Mouse (Mus musculus) left cerebral cortex, postnatal 36 days (tissue): ENCODE results near the gene Dpt. TPM values are rescaled to one million over a fixed set of nuclear protein-coding genes. Genes with fewer than 3 reads are reported as not detected.
A peak's percentile ranks its signal among the peaks of the same experiment; 100 is the strongest.
"Not testable (repeated sequence)": the region's sequence is repeated elsewhere in the genome, so short reads cannot be mapped to it uniquely, and the experiment has no call there.

ENCODE experiments used
- DNase-seq, 2 experiments: peaks; one replicate each; pipeline ENCODE4 v3.0.0; 2021 to 2022; ENCODE audit warnings: low spot score in 2 of 2, mixed read lengths in 1 of 2
- intact Hi-C: fragments of 180-260 bp; cut with DNase I; formaldehyde crosslinking; loops from one replicate; pipeline ENCODE4 v1.15.1; 2025
- total RNA-seq, 2 experiments: library from RNA; stranded (reverse); gene quantifications; 2 replicates each; pipeline ENCODE4 v1.2.3; 2021

Gene Dpt
- total RNA-seq, 2 experiments from 2014 or later, result 0.30 to 0.45 TPM

DNA sequence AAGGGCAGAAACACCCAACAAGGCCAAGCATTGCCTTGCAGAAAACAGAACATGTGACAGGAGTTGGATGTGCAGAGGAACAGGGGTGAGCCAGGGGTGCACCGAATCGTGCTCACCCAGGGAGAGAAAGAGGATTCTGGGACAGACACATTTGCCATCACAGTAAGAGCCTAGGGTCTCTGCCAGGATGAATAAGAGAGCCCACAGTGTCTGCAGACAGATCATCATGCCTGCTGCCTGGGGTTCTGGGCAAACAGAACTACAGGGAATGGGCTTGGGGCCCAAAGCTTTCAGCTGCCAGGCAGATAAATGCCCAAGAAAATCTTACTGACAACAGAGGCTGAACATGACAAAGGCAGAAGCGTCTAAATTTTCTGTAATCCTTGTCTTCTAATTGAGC, 14.9 kb downstream of the Dpt start:
- no peak for DNase-seq
- intact Hi-C loops, result no loop called here

DNA sequence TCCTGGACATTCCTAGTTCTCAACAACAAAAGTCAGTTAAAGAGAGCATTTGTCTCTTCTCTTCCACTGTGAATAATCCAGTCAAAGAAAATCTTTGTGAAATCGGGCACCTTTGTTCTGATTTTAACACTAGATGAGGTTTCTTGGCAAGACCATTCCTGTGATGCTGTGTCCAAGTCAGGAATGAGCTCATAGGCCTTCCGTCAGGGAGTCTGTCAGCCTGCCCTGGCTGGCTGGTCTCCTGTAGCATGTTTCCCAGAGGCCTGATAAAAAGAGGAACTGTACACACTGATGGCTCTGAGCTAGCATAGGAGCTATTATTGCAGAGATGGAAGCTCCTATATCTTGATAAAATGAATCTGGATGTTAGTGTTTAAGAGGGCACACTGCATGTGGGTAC, 17.8 kb downstream of the Dpt start:
- no peak for DNase-seq
- intact Hi-C loops, result no loop called here

DNA sequence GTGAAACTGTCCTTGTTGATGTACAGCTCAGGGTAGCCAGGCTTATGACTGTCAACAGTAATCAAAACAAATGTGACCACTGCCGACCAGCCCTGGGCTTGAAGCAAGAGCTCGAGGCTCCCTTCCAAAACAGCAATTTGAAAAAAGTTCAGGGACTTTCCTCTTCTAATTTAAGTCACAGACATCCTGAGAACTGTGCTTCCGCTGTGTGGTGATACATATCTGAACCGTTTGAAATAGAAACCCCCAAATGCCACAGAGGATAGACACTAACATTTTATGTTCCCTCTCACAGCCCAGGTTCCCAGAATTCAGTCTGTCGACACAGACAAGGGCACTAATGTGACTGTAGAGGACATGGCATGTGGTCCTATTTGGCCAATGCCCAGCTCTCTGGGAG, 18.9 kb downstream of the Dpt start:
- no peak for DNase-seq
- intact Hi-C loops, result no loop called here

DNA sequence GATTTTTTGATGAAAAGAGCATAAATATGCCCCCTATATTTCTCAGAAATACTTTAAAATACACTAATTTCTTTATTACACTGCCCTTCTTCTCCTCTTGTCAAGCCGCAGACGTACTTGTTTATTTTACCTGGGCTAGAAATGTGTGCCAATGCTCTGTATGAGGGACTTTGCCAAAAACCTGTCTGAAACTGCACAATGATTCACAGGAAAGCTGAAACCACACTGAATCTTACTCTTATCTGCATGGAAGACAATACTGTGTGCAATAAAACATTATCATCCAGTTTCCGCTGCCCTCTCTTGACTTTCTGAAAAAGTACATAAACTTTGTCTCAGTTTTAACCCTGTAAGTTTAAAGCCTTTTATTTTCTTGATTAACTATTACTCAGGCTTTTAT, 20.9 kb downstream of the Dpt start:
- DNase-seq, result no peak
- intact Hi-C loops, result no loop called here

DNA sequence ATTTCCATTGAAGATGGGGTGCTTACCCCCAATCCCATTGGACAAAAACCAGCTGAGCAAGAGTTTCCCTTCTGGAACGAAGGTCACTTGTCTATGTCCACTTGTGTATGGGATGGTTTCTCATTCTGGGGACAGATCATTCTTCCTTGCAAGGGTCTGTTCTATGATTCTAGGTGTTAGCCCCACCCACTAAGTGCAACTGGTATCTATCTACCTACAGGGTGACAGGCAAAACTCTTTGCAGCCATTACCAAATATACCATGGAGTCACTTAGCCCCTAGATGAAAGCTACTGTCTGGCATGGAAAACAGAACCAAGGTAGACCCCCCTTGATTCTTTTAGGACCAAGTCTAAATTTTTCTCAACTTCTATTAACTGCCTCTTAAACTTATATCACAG, 24.9 kb downstream of the Dpt start:
- intact Hi-C loops, result no loop called here
- no peak for DNase-seq

DNA sequence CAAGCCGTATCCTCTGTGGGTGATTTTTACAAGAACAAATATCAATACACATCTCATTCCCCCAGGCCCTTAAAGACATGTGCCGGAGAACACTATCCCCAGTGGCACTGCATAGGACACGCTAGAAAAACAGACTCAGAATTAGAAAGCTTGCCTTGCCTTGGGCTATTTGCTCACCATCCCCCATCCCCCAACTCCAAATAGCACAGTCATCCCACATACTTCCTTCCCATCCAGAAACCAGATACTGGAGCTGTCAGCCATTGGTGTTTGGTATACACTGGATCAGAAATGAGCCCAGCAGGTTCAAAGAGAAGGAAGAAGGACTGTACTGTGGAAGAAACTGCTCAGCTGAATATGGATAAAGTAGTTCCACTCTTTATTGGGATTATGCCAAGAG, 25.4 kb downstream of the Dpt start:
- DNase-seq, result no peak
- intact Hi-C loops, result no loop called here

DNA sequence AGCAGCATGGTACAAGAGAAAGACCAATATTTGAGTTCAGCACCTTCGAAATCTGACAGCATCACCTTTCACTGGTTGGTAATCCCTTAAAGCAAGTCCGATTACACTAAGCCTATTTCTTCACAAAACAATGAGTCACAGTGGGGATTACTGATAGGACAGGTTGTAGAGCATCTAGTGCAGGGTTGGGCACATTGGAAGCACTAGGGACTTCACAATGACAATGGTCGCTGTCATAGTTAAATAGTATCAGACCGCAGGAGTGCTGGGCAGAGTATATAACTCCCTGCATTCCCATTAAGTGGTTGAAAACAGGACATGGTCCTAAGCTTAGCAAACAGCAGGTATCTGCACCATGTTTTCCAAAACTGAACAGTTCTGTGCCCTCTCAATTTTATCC, 25.8 kb downstream of the Dpt start:
- intact Hi-C loops, result no loop called here
- no peak for DNase-seq

DNA sequence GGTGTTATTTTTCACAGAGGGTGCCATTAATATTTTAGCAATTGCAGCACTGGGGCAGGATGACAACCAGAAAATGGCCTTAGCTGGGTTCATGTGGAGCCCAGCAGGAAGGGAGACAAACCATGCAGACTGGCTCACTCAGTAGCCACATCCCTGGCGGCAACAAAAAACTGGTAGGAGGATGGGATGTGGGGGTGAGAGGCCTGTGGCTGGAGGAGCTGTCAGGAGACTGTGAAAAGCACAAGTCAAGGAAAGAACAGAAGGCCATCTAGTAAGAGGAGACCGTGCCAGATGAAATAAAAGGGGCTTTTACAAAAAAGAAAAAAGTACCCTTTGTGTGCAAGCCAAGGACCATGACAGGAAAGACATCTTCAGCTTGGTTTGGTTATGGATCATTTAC, 28.5 kb downstream of the Dpt start:
- intact Hi-C loops, result no loop called here
- DNase-seq, result no peak

DNA sequence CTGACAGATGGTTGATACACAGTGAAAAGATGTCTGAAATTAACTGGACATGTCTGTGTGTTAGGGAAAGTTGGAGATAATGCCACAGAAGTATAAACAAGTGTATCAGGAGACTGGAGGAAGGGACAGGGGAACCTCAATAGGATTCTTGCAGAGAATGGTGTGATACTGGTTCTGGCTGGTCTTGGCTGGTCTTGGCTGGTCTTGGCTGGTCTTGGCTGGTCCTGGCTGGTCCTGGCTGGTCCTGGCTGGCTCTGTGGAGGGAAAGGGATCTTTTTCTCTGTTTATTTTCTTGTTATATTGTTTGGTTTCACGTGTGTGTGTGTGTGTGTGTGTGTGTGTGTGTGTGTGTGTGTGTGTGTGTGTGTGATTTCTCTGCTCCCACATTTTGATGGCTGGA, 33.4 kb downstream of the Dpt start:
- intact Hi-C loops, result no loop called here
- DNase-seq, result no peak

DNA sequence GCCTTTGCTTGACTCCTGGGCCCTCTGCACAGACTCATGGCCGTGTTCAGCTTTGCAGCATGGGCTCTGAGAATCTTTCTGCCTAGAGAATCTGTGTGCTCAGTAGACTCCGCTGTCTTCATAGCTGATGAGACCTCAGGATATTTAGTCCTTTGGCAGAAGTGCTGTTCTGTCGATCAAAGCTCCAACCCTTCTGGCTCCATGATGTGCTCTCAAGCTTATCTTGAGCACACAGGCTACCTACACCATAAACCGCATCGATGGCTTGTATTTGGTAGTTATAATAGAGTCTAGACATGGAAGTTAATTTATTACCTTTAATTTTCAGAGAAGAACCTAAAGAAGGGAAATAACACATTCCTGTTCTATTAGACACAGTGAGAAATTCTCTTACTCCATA, 36.0 kb downstream of the Dpt start:
- intact Hi-C loops, result no loop called here

DNA sequence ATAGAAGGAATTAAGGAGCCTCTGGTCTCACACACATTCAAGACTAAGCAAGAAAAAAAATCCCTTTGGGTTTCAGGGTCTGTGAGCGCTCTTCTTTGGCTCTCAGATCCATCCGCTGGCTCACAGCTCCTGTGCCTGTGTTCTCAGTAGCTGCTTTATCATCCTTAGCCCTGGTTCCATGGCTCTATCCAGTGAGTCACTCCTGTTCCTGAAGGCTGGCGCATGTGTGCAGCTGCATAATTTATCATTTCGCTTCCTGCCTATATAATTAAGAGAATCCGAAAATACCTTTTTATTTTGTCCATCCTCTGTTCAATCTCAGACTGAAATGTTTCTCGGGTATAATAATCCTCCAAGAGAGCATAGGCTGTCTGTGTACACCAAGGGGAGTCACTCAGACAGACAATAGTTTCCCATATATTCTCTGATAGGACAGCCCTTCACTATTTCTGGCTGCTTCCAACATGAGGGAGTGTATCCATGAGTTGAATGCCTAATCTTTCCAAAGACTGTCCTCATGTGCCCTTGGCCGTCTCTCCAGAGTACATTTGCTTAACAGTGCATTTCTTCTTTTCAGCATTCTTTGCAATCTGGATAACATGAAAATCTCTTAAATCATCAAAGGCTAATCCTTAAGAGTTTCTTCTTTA, 52.3 kb downstream of the Dpt start:
- DNase-seq, result peak; percentile 15 to 30
- intact Hi-C loops, result no loop called here

More for the DNA sequence above, 36.0 kb downstream of the Dpt start:
- DNase-seq, result no peak

DNA sequence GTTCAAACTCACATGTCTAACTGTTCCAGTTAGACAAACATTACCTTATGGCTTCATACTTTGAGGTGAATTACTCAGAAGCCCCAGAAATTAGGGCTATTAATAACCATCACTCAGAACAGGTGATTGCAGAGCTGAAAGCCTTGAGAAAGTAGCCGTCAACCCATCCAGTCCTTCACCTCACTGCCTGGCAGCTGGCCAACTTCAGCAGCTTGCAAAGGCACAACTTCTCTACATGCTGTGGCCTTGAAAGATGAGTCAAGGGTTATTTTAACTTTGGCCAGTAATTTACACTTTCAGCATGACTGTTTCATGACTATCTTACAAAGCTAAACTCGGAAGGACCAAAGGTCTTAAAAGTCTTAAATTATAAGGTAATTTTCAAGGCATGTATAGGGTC, 59.3 kb downstream of the Dpt start:
- intact Hi-C loops, result not testable (repeated sequence)

DNA sequence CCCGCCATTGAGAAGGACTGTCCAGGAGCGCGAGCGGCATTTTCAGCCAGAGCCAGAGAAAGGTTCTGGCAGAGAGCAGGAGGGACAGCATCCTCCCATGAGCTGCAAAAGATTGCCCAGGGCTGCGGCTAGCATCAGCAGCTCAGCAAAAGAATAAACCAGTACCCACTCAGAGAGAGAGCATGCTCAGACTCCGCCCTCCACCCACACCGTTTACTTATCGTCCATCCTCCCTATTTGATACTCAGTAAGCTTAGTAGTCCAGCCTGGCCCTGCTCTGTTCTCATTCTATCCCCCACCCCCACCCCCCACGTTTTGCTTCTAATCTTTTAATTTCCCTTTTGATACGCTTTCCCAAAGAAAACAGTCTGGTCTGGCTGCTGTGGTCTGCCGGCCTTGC, 63.5 kb downstream of the Dpt start:
- intact Hi-C loops, result no loop called here
- DNase-seq, result no peak

More for the DNA sequence above, 59.3 kb downstream of the Dpt start:
- DNase-seq, result not testable (repeated sequence)

DNA sequence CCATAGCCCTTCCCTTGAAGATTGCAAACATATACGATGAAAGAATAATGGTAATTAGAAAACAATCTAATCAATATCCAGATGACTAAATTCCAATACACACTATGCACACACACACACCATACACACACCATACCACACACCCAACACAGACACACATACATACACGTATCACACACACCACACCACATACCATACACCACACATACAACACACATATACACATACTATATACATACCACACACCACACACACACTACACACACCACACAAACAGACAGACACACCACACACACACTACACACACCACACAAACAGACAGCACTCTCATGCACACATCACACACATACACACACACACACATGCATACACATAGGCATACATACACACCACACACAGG, 64.3 kb downstream of the Dpt start:
- intact Hi-C loops, result no loop called here
- no peak for DNase-seq

DNA sequence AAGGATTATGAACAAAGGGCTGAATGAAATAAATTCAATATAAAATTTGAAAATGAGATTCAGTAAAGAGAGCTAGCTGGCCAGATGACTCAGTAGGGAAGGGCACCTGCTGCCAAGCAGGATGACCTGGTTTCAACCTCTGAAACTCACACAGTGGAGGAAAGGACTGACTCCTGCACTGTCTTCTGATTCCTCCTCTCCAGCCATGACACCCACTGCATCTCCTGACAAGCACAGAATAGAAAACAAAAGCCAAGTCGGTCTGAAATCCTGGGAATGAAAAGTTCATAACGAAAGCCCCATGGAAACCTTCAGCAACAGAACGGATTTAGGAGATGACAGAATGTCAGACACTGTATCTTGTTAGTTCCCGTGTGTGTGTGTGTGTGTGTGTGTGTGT, 65.1 kb downstream of the Dpt start:
- intact Hi-C loops, result no loop called here

DNA sequence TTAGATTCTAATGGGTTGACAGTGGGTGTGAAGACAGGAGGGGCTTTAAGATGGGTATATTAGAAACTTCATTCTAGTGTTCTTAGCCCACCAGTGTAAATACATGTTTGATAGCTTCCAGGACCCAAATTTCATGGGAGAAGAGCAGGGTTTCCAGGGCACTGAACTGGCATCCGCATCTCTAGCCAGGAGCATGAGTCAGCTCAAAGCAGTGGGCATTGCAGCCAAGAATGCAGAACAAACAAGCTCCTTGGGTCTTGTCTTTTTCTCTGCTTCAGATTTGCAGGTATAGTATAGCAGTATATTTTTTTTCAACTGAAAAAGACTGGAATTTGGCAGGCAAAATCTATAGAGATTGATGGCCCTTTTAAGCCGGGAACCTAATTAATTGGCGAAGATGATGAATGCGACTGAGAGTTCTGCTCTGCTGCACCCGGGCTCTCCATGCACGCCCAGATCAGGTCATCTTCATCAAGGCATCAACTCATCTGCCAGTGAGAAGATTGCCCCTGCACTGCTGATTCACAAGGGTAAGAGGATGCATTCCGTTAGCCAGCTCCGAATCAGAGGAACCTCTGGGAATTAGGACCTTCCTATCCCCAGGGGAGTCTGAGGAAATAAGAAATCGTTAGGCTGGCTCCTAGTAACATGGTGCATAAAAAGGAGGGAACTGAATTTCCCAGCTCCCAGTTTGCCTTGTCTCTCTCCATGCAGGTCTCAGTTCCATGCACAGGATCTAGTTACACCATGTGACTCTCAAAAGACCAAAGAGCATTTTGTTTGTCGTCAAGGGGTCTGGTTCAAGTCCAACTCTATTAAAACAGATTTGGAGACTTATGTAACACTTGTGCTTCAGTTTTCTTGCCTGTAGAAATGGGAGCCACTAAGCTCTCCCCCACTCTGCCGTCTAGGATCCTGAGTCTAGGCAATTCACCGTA, 66.8 kb downstream of the Dpt start:
- no peak for DNase-seq
- intact Hi-C loops, result no loop called here

More for the DNA sequence above, 65.1 kb downstream of the Dpt start:
- DNase-seq, result no peak

DNA sequence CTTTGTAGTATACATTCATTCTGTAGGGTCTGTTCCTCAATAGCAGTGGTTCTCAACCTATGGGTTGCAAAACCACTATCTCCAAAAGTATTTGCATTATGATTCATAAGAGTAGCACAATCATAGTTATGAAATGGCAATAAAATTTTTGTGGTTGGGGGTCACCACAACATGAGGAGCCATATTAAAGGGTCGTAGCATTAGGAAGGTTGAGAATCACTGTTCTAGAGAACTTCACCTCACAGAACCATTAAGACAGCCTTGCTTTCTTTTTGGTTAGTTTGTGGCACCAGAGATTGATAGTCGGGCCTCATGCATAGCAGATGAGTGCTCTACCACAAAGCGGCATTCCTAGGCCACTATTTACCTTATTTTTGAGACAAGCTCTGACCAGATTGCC, 68.2 kb downstream of the Dpt start:
- intact Hi-C loops, result no loop called here
- DNase-seq, result no peak

DNA sequence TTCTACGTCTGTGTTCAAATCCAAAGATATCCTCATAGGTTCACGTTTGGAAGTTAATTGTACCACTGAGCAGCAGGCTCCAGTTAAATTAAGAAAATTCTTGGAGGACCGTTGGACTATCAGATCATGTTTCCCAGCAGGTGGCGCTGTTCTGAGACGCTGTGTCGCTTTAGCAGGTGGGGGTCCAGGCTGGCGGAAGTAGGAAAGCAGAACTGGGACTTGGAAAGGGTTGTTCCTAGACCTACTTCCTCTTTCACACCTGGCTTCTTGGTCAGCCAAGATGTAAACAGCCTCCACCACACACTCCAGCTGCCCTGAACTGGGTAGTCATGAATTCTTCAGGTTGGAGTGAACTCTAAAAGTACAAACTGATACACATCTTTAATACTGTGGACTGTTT, 74.2 kb downstream of the Dpt start:
- no peak for DNase-seq
- intact Hi-C loops, result no loop called here
